Mouse (Mus musculus): ENCODE results near the gene Ubap2l.

The Ubap2l gene

DNA sequence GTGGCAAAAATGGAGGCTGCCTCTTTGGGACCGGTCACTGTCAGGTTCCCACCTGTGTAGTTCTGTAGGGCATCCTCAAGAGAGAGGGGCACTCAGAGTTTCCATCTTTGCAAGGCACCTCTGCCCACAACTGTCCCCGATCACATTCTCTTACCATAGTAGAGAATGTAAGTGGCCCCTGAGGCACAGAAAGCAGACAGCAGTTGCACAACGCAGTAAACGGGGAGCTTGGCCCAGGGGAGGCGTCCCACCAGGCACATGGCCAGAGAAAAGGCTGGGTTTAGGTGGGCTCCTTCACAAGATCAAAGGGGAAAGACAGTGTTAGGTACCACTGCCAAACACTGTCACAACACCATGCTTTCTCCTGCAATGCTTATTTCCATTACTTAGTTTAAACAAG lies 86.5 kb downstream of the Ubap2l start:
- DNase-seq (ENCODE audit: low spot score) = no peak

DNA sequence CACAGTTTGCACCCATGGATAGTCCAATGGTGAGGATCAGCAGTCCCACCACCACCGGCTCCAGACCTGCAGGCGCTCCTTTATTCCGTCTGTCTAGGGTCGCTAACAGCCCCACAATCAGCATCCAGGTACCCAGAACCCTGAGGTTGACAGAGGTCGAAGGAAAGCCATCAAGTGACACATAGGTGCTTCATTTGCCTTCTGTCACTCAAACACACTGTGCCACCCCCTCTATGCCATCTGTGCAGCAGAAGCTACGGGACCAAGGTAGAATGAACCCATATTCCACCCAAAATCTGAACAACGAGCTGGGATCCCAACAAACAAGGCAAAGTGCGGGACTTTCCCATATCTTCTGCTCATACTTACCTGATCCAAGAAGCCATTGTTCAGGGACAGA lies 86.9 kb downstream of the Ubap2l start:
- DNase-seq (ENCODE audit: low spot score) = no peak

- DNase-seq (ENCODE audit: low spot score) = peak; percentile 59
Observed at GRCm38 (mm10) chr3:89963926-89964739, 88.3 kb downstream of the Ubap2l start.

- peak; percentile 52 for DNase-seq (ENCODE audit: low spot score)
Observed at GRCm38 (mm10) chr3:89963221-89963763, 89.1 kb downstream of the Ubap2l start, which contains the start of gene Atp8b2. Gene Atp8b2, minus strand, starts transcription at chr3:89963508.

GRCm38 (mm10) chr3:89962751-89963220 lies 89.6 kb downstream of the Ubap2l start:
- DNase-seq (ENCODE audit: low spot score) = no peak

DNA sequence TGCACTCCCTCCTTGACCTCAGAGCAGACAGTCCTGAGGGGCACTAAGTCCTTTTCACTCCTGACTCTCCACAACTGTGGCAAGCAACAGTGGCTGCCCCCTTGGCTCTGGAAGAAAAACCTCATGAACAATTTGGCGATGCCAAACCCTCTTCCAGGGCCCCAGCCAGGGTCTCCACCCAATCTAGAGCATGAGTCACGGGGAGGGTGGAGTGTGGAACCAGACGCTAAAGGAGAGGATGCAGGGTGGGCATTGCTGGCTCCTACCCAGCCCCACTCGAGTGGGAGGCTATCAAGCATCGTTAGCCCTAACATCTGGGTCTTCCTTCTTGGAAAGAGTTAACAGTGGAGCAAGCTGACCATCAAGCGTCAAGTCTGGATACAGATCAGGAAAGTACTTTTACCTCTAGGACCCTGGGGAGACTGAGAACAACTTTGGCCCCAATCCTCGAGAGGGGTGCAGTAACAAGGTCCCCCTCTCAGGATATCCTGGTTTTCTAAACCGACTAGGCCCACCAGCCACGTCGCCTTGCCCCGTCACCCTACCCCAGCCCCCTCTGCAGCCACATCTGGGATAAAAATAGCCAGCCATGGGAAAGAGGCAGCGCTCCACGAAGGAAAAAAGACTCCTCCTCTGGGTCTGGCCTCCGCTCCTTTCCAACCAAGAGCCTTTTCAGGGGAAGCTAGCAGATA lies 90.2 kb downstream of the Ubap2l start:
- DNase-seq (ENCODE audit: low spot score) = no peak

DNA sequence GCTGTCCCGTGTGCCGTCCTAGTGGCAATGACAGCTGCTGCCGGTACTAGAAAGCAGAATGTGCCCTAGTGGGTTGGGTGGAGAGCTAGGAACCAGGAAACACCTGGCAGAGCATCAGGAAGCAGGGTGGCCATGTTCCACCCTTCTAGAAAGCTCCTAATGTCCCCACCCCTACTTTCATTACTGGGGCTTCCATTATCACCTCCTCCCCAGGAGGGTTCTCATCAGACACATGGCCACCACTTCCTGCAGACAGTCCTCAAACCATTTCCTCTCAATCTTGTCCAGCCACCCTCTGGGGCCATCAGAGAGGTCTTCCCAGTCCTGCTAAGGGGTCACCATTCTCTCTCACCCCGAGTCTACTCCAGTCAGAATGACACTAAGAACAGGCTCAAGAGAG lies 91.0 kb downstream of the Ubap2l start:
- no peak for DNase-seq (ENCODE audit: low spot score)

- peak; percentile 85 for DNase-seq (ENCODE audit: low spot score)
Observed at GRCm38 (mm10) chr3:89960469-89960868, 92.0 kb downstream of the Ubap2l start.

DNA sequence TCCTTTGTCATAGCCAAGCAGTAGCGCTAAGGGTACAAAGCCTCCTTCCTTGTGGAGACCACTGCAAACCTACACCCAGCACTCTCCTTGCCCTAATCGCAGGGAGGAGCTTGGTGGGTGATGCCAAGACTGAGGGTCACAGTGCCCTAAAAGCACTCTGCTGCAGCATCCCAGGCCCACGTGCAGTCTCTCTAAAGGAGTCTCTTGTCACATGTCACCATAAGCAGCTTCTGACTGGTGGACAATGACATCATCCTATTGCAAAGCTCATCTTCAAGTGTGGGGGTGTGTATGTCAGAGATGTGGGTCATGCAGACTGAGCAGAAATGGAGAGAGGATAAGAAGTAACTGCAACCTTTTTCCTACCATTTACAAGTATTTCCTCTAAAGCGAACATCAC lies 93.0 kb downstream of the Ubap2l start:
- no peak for DNase-seq (ENCODE audit: low spot score)

DNA sequence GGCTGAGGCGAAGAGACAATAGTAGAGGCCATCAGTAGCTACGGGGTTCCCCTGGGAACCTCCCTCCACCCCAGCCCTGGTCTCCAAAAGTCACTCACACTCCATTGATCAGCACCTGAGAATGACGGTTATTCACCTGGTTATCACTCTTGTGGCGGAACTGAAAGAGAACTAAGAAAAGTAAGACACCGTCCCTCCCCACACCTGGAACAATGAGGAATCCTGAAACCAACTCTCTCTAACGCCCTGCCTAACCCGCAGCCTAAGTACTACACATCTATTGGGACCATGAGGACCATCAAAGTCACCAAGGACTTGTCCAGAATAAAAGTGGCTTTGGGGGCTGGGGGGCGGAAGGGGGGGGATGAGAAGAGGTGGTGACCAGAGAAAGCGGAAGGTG lies 94.5 kb downstream of the Ubap2l start:
- no peak for DNase-seq (ENCODE audit: low spot score)

DNA sequence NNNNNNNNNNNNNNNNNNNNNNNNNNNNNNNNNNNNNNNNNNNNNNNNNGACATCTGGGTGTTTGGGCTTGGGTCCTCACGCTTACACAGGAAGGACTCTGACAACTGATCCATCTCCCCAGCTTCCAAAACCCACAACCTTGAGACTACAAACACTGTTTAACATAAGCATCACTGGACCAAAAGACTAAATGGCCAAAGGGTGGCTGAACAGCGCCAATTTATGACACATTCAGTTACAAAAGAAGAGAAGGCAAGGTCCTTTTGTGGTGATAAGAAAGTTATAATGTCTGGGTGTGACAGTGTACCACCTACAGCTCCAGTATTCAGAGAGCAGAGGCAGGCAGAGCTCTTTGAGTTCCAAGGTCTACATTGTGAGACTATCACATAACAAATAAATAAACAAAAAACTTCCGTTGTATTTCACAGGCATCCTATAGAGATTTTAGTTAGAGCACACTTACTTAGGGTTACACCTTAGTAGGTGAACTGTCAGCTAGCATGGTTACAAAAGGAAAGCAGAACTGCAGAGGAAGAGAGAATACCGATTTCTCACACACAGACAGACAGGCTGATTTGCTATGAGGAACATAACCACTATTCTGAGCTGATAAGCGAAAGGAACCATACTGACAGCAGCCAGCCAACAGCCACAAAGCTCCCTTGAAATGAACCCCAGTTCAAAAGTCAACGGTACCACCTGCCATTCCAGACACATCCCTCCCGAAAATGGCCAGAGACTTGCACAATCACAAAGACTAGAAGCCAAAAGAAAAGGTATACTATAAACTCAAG lies 96.1 kb downstream of the Ubap2l start:
- DNase-seq (ENCODE audit: low spot score) = no peak

DNA sequence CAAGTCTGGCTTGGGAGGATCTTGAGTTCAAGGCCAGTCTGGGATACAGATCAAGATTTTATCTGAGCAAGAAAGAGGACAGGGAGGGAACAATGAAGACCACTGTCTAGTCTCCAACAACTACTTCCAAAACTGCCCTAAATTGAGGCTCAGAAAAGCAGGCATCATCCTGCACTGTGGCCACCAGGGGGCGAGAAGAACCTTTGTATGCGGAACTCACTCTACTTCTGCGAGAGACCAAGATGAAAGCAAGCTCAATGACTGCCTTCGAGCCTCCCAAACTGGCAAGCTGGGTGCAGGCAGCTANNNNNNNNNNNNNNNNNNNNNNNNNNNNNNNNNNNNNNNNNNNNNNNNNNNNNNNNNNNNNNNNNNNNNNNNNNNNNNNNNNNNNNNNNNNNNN lies 99.0 kb downstream of the Ubap2l start:
- peak; percentile 73 for DNase-seq (ENCODE audit: low spot score)

Measured in ovary, postnatal 14 days (tissue).